Mouse (Mus musculus): ENCODE measurements around the gene Alpl.
A peak's percentile ranks its signal among the peaks of the same experiment; 100 is the strongest.

- peak; percentile 97 for TF ChIP-seq CTCF (IDR thresholded peaks at IDR 0.05; ENCODE audit: low read depth, low read length)
- TF ChIP-seq POLR2A (IDR thresholded peaks at IDR 0.05; ENCODE audit: extremely low read depth, insufficient read depth, low read length) = no peak
These were observed 71.4 kb downstream of the Alpl start for GRCm38 (mm10) chr4:137724766-137725165.
